8 mouse cellular contexts compared by ENCODE assay signal in the genomic region with DNA sequence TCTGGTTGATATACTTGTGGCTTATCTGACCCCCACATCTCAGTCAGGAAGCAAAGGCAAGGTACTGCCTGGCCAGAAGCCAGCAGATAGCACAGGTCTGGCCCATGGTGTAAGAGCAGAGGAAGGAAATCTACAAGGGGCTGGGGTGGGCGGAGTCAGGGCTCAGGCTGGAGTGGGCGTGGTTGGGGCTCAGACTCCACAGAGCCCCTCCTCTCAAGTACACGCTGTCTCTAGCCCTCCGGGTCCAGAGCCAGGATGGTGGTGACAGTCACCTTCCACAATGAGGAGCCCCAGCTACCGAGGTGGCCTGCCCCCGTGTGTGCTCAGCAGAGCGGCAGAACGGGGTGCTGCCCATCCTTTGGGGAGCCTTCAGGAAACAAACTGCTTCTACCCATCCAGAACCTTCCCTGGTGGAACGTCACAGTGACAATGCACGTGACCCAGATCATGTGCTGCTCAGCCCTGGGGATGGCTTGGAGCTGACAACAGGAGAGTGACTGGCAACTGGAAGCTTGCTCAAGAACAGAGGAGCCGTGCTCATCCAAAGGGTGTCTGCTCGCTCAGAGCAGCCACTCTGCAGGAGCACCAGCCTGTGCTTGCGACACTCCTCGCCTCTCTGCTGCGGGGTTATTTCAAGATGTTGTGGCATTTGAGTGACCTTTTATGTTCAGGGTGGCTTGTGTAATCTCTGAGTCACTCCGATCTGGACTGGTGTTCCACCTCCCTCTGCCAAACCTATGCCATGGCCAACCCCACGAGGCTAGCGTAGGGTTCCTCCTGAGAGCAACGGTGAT. TPM values are rescaled to one million over a fixed set of nuclear protein-coding genes. Genes with fewer than 3 reads are reported as not detected.
A peak's percentile ranks its signal among the peaks of the same experiment; 100 is the strongest.
DNase-seq lines count a peak whose midpoint lies in the region; ATAC-seq and TF ChIP-seq lines count a peak whose summit lies in the region.

No protein-coding gene starts in this region.

- peaks cover 64% of the 10 kb centered on the region for H3K4me1 ChIP-seq in bone marrow macrophage, adult 2 months (ENCODE audit: control insufficient read depth, insufficient read depth, low read length)
- H3K4me1 ChIP-seq in hindbrain, postnatal 0 days (ENCODE audit: insufficient read depth, low read length): peaks cover 7% of the 10 kb centered on the region; the same call in 1 of the 2 replicates
- peaks cover 68% of the 10 kb centered on the region for H3K4me1 ChIP-seq in liver, embryonic 15.5 days (replicated peaks)

- H3K9ac ChIP-seq in hindbrain, postnatal 0 days (replicated peaks; ENCODE audit: low read length): peak overlapping the region; percentile 17; the same call in 1 of the 2 replicates
- H3K9ac ChIP-seq in liver, embryonic 15.5 days: no peak overlapping the region

- peak; percentile 62 to 73 for DNase-seq in spleen, adult 18-20 months
- DNase-seq in spleen, adult 12 weeks (ENCODE audit: low spot score): no peak
- peak; percentile 44 for DNase-seq in gastrocnemius, postnatal 10 days
- peak; percentile 56 for DNase-seq in hindbrain, postnatal 0 days (ENCODE audit: low spot score)
- peak; percentile 51 to 61 for DNase-seq in natural killer cell, adult 2 months (ENCODE audit: low spot score in 2 of 2)

- H3K9me3 ChIP-seq in hindbrain, postnatal 0 days (ENCODE audit: low read length): no peaks in the 10 kb centered on the region
- H3K9me3 ChIP-seq in liver, embryonic 15.5 days (replicated peaks): no peaks in the 10 kb centered on the region

- ATAC-seq in hindbrain, postnatal 0 days: peak; percentile 84
- peak; percentile 58 for ATAC-seq in liver, embryonic 15.5 days (ENCODE audit: insufficient read depth)
- ATAC-seq in erythroid progenitor cell, adult 5-6 weeks (replicated peaks; ENCODE audit: low FRiP score, poor library complexity, severe bottlenecking): no peak

- H3K4me2 ChIP-seq in hindbrain, postnatal 0 days (ENCODE audit: low read depth, low read length): peak overlapping the region; percentile 42
- peak overlapping the region; percentile 59 for H3K4me2 ChIP-seq in liver, embryonic 15.5 days

- no peaks in the 10 kb centered on the region for H3K36me3 ChIP-seq in hindbrain, postnatal 0 days (ENCODE audit: insufficient read depth, low read length)
- H3K36me3 ChIP-seq in liver, embryonic 15.5 days (replicated peaks): no peaks in the 10 kb centered on the region

- 28% methylated on average over 19 of the region's 19 CpGs for WGBS in hindbrain, postnatal 0 days
- 11% methylated on average over 19 of the region's 19 CpGs for WGBS in liver, embryonic 15.5 days (ENCODE audit: insufficient replicate concordance)

- H3K4me3 ChIP-seq in bone marrow macrophage, adult 2 months (ENCODE audit: insufficient read depth, low read length): peak overlapping the region; percentile 44
- H3K4me3 ChIP-seq in hindbrain, postnatal 0 days (ENCODE audit: low read length): 0 out of 2 replicates have a peak overlapping the region, but pooled peaks have one; percentile 6
- H3K4me3 ChIP-seq in liver, embryonic 15.5 days (replicated peaks): peak overlapping the region; percentile 22; the same call in 1 of the 2 replicates

- H3K27ac ChIP-seq in bone marrow macrophage, adult 2 months (ENCODE audit: insufficient read depth, low read depth, low read length): peak overlapping the region; percentile 96
- peak overlapping the region; percentile 36; the same call in 1 of the 2 replicates for H3K27ac ChIP-seq in hindbrain, postnatal 0 days
- H3K27ac ChIP-seq in liver, embryonic 15.5 days (replicated peaks): peak overlapping the region; percentile 77

- H3K27me3 ChIP-seq in hindbrain, postnatal 0 days (ENCODE audit: insufficient read depth, low read length): no peaks in the 10 kb centered on the region
- H3K27me3 ChIP-seq in liver, embryonic 15.5 days: no peaks in the 10 kb centered on the region

- no peak for TF ChIP-seq CTCF in bone marrow macrophage, adult 2 months (IDR thresholded peaks at IDR 0.05; ENCODE audit: low read depth, low read length)
- no peak for TF ChIP-seq CTCF in hindbrain, postnatal 0 days (IDR thresholded peaks at IDR 0.05; ENCODE audit: low read depth)

- TF ChIP-seq POLR2A in bone marrow macrophage, adult 2 months (IDR thresholded peaks at IDR 0.05; ENCODE audit: borderline replicate concordance, low read depth, low read length): peak; percentile 15; the same call in 1 of the 2 replicates

RNA-seq across cellular contexts. Expression of a gene that starts 9.3 kb away (rescaled TPM):
- 33.2 and 38.5 TPM in 2 replicates for polyA plus RNA-seq in bone marrow macrophage, adult 2 months (2012; ENCODE audit: insufficient read depth, insufficient read length, missing spikeins)
- total RNA-seq in gastrocnemius, postnatal 10 days (2021): 100 to 1,000 TPM; 340 to 358 TPM
- 2.6 and 7.5 TPM in 2 replicates for total RNA-seq in hindbrain, postnatal 0 days (2014; rRNA removed)
- polyA plus RNA-seq in hindbrain, postnatal 0 days (2015; fragmentation: Nextera tagmentation; extraction: Ambion mirVana): 8.4 and 9.2 TPM in 2 replicates
- 13.4 TPM in 2 replicates for polyA plus RNA-seq in liver, embryonic 15.5 days (2015; fragmentation: Nextera tagmentation; extraction: Ambion mirVana)
- 16.8 and 26.3 TPM in 2 replicates for total RNA-seq in erythroid progenitor cell, adult 5-6 weeks (2015; ENCODE audit: low replicate concordance)
- 2.0 and 14.9 TPM in 2 replicates for total RNA-seq in erythroid progenitor cell, adult 5-6 weeks (2017; ENCODE audit: low replicate concordance)

RNA-seq across cellular contexts. Expression of a gene that starts 15.4 kb away (rescaled TPM):
- 34.9 and 52.4 TPM in 2 replicates for polyA plus RNA-seq in bone marrow macrophage, adult 2 months (2012; ENCODE audit: insufficient read depth, insufficient read length, missing spikeins)
- 10 to 100 TPM; 27.2 to 28.1 TPM for total RNA-seq in gastrocnemius, postnatal 10 days (2021)
- 24.1 and 34.8 TPM in 2 replicates for total RNA-seq in hindbrain, postnatal 0 days (2014; rRNA removed)
- polyA plus RNA-seq in hindbrain, postnatal 0 days (2015; fragmentation: Nextera tagmentation; extraction: Ambion mirVana): 59.3 and 62.2 TPM in 2 replicates
- polyA plus RNA-seq in liver, embryonic 15.5 days (2015; fragmentation: Nextera tagmentation; extraction: Ambion mirVana): 106 and 114 TPM in 2 replicates
- 62.0 and 125 TPM in 2 replicates for total RNA-seq in erythroid progenitor cell, adult 5-6 weeks (2015; ENCODE audit: low replicate concordance)
- total RNA-seq in erythroid progenitor cell, adult 5-6 weeks (2017; ENCODE audit: low replicate concordance): 136 and 176 TPM in 2 replicates

RNA-seq across cellular contexts. Expression of a gene that starts 40.5 kb away (rescaled TPM):
- polyA plus RNA-seq in bone marrow macrophage, adult 2 months (2012; ENCODE audit: insufficient read depth, insufficient read length, missing spikeins): 28.0 and 30.8 TPM in 2 replicates
- total RNA-seq in gastrocnemius, postnatal 10 days (2021): 10 to 100 TPM; 16.8 to 22.5 TPM
- 5.9 and 6.3 TPM in 2 replicates for total RNA-seq in hindbrain, postnatal 0 days (2014; rRNA removed)
- 0.96 and 1.4 TPM in 2 replicates for polyA plus RNA-seq in hindbrain, postnatal 0 days (2015; fragmentation: Nextera tagmentation; extraction: Ambion mirVana)
- 2.7 TPM in 2 replicates for polyA plus RNA-seq in liver, embryonic 15.5 days (2015; fragmentation: Nextera tagmentation; extraction: Ambion mirVana)
- 2.1 and 2.2 TPM in 2 replicates for total RNA-seq in erythroid progenitor cell, adult 5-6 weeks (2015; ENCODE audit: low replicate concordance)
- 1.0 and 1.5 TPM in 2 replicates for total RNA-seq in erythroid progenitor cell, adult 5-6 weeks (2017; ENCODE audit: low replicate concordance)

RNA-seq across cellular contexts. Expression of a gene that starts 45.6 kb away (rescaled TPM):
- polyA plus RNA-seq in bone marrow macrophage, adult 2 months (2012; ENCODE audit: insufficient read depth, insufficient read length, missing spikeins): 169 and 176 TPM in 2 replicates
- 100 to 1,000 TPM; 133 to 142 TPM for total RNA-seq in gastrocnemius, postnatal 10 days (2021)
- total RNA-seq in hindbrain, postnatal 0 days (2014; rRNA removed): 179 and 197 TPM in 2 replicates
- polyA plus RNA-seq in hindbrain, postnatal 0 days (2015; fragmentation: Nextera tagmentation; extraction: Ambion mirVana): 90.8 and 97.4 TPM in 2 replicates
- 28.4 and 36.9 TPM in 2 replicates for polyA plus RNA-seq in liver, embryonic 15.5 days (2015; fragmentation: Nextera tagmentation; extraction: Ambion mirVana)
- 22.6 and 24.1 TPM in 2 replicates for total RNA-seq in erythroid progenitor cell, adult 5-6 weeks (2015; ENCODE audit: low replicate concordance)
- 24.5 and 40.9 TPM in 2 replicates for total RNA-seq in erythroid progenitor cell, adult 5-6 weeks (2017; ENCODE audit: low replicate concordance)

RNA-seq across cellular contexts. Expression of a gene that starts 49.5 kb away (rescaled TPM):
- 9.2 and 10.1 TPM in 2 replicates for polyA plus RNA-seq in bone marrow macrophage, adult 2 months (2012; ENCODE audit: insufficient read depth, insufficient read length, missing spikeins)
- 1 to 10 TPM; 1.8 to 2.1 TPM for total RNA-seq in gastrocnemius, postnatal 10 days (2021)
- total RNA-seq in hindbrain, postnatal 0 days (2014; rRNA removed): 3.3 and 12.1 TPM in 2 replicates
- polyA plus RNA-seq in hindbrain, postnatal 0 days (2015; fragmentation: Nextera tagmentation; extraction: Ambion mirVana): 2.2 and 3.7 TPM in 2 replicates
- 1.0 and 1.2 TPM in 2 replicates for polyA plus RNA-seq in liver, embryonic 15.5 days (2015; fragmentation: Nextera tagmentation; extraction: Ambion mirVana)
- total RNA-seq in erythroid progenitor cell, adult 5-6 weeks (2015; ENCODE audit: low replicate concordance): 10.1 TPM in 1 of 2 replicates, not detected in the other
- total RNA-seq in erythroid progenitor cell, adult 5-6 weeks (2017; ENCODE audit: low replicate concordance): 0.39 TPM in 1 of 2 replicates, not detected in the other

Comparison
In these comparisons a context has a peak if more than half of its experiments do, and no peak if none do; other contexts are left out.
1. H3K27ac ChIP-seq: peak in every context shown above with its lines; median percentile 96 in bone marrow macrophage, adult 2 months; 77 in liver, embryonic 15.5 days; 36 in hindbrain, postnatal 0 days.
2. RNA of a gene that starts 9.3 kb away (total RNA-seq): 340 to 358 TPM in gastrocnemius, postnatal 10 days; 2.0 to 26.3 TPM in erythroid progenitor cell, adult 5-6 weeks and 2.6 to 7.5 TPM in hindbrain, postnatal 0 days; every median in the first group is over 10 times any median in the second.
3. Peak in every context shown above with its lines, with median percentiles within 50 percentile points of each other: H3K4me3 ChIP-seq.